Mouse (Mus musculus): Measurements from ENCODE around the gene Sgip1. TPM values are rescaled to one million over a fixed set of nuclear protein-coding genes. Genes with fewer than 3 reads are reported as not detected.

Sgip1 gene
- polyA plus RNA-seq, 1 experiment = 0.63 TPM

- Histone ChIP-seq H3K4me3 (ENCODE audit: control insufficient read depth, insufficient read depth, low read length) (no peak overlapping the region), H3K4me1 (replicated peaks; ENCODE audit: control insufficient read depth, insufficient read depth, low read length) (no peaks in the 10 kb centered on the region; the same call in 1 of the 2 replicates), H3K36me3 (ENCODE audit: control insufficient read depth, insufficient read depth, low read length) (no peaks in the 10 kb centered on the region), H3K27me3 (ENCODE audit: control insufficient read depth, insufficient read depth, low read length) (no peaks in the 10 kb centered on the region), H3K27ac (ENCODE audit: control insufficient read depth, insufficient read depth, low read length) (no peak overlapping the region)
- DNase-seq = no peak
- WGBS = 7% methylated on average over 6 of the region's 6 CpGs
- TF ChIP-seq POLR2A (IDR thresholded peaks at IDR 0.05; ENCODE audit: control insufficient read depth, extremely low read depth, insufficient read depth, low read length, poor library complexity) (no peak), CTCF (IDR thresholded peaks at IDR 0.05; ENCODE audit: borderline replicate concordance, control insufficient read depth, extremely low read depth, insufficient read depth, low read length, poor library complexity) (no peak)
These were observed 203.2 kb downstream of the Sgip1 start for GRCm38 (mm10) chr4:102944325-102944724.

- Histone ChIP-seq H3K36me3 (ENCODE audit: control insufficient read depth, insufficient read depth, low read length) (no peaks in the 10 kb centered on the region), H3K27me3 (ENCODE audit: control insufficient read depth, insufficient read depth, low read length) (no peaks in the 10 kb centered on the region), H3K4me1 (replicated peaks; ENCODE audit: control insufficient read depth, insufficient read depth, low read length) (peaks cover 8% of the 10 kb centered on the region), H3K4me3 (ENCODE audit: control insufficient read depth, insufficient read depth, low read length) (no peak overlapping the region), H3K27ac (ENCODE audit: control insufficient read depth, insufficient read depth, low read length) (no peak overlapping the region)
- DNase-seq = no peak
- 83% methylated on average over 2 of the region's 2 CpGs for WGBS
- no peak for TF ChIP-seq CTCF (IDR thresholded peaks at IDR 0.05; ENCODE audit: borderline replicate concordance, control insufficient read depth, extremely low read depth, insufficient read depth, low read length, poor library complexity)
- TF ChIP-seq POLR2A (IDR thresholded peaks at IDR 0.05; ENCODE audit: control insufficient read depth, extremely low read depth, insufficient read depth, low read length, poor library complexity) = no peak
These were observed 211.4 kb downstream of the Sgip1 start for GRCm38 (mm10) chr4:102952476-102952875.

DNA sequence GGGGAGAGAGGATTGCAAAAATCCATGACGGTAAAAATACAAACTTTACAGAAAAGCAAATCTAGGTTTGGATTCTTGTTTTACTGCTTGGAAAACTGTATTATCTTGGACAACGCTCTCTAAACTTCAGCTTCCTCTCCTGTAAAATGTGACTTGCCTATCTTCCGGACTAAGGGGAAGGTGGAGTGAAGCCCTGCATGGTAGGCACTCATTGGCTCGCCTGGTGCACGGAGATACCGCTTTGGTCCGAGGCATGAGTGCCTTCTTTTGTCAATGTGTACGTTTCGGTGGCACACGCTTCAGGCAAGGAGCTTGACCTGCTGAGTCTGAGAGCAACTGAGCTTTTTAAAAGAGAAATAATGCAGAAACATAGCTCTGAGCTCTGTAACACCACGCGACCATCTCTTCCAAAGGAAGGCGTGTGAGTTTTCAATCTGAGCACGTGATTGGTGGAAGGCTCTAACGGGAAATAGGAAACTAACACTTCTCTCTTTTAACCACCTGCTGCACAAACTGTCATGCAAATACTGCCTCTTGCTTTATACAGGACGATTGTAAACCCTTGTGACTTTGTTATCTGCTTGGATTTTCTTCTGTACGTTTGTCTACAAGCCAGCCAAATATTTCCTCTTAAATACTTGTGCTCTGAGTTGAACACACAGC, 214.3 kb downstream of the Sgip1 start:
- Histone ChIP-seq H3K36me3 (ENCODE audit: control insufficient read depth, insufficient read depth, low read length) (no peaks in the 10 kb centered on the region), H3K27ac (ENCODE audit: control insufficient read depth, insufficient read depth, low read length) (peak overlapping the region; percentile 63), H3K4me3 (ENCODE audit: control insufficient read depth, insufficient read depth, low read length) (peak overlapping the region; percentile 58), H3K4me1 (replicated peaks; ENCODE audit: control insufficient read depth, insufficient read depth, low read length) (peaks cover 11% of the 10 kb centered on the region), H3K27me3 (ENCODE audit: control insufficient read depth, insufficient read depth, low read length) (no peaks in the 10 kb centered on the region)
- WGBS = 27% methylated on average over 17 of the region's 17 CpGs
- TF ChIP-seq CTCF (IDR thresholded peaks at IDR 0.05; ENCODE audit: borderline replicate concordance, control insufficient read depth, extremely low read depth, insufficient read depth, low read length, poor library complexity) (no peak), POLR2A (IDR thresholded peaks at IDR 0.05; ENCODE audit: control insufficient read depth, extremely low read depth, insufficient read depth, low read length, poor library complexity) (no peak)
- peak; percentile 18 for DNase-seq

DNA sequence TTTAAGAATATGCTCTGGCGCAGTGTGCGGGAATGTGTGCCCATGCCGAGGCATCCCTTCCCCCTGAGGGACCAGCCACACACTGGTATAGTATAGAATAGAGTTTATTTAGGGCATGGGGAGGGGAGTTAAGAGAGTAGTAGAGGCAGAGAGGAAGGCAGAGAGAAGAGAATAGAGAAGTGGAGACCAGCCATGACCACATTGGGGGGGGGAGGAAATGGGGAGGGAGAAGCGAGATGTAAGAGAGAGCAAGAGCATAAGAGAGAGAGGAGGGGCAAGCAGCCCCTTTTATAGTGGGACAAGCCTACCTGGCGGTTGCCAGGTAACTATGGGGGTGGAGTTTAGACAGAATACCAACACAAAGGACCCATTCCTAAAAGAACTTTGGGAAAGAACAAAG, 218.3 kb downstream of the Sgip1 start:
- 59% methylated on average over 5 of the region's 5 CpGs for WGBS
- H3K36me3 ChIP-seq (ENCODE audit: control insufficient read depth, insufficient read depth, low read length) = no peaks in the 10 kb centered on the region
- H3K27ac ChIP-seq (ENCODE audit: control insufficient read depth, insufficient read depth, low read length) = no peak overlapping the region
- peaks cover 11% of the 10 kb centered on the region for H3K4me1 ChIP-seq (replicated peaks; ENCODE audit: control insufficient read depth, insufficient read depth, low read length)
- no peak for DNase-seq
- TF ChIP-seq CTCF (IDR thresholded peaks at IDR 0.05; ENCODE audit: borderline replicate concordance, control insufficient read depth, extremely low read depth, insufficient read depth, low read length, poor library complexity) = no peak
- TF ChIP-seq POLR2A (IDR thresholded peaks at IDR 0.05; ENCODE audit: control insufficient read depth, extremely low read depth, insufficient read depth, low read length, poor library complexity) = no peak
- H3K4me3 ChIP-seq (ENCODE audit: control insufficient read depth, insufficient read depth, low read length) = no peak overlapping the region
- no peaks in the 10 kb centered on the region for H3K27me3 ChIP-seq (ENCODE audit: control insufficient read depth, insufficient read depth, low read length)

- H3K36me3 ChIP-seq (ENCODE audit: control insufficient read depth, insufficient read depth, low read length) = no peaks in the 10 kb centered on the region
- 6% methylated on average over 3 of the region's 3 CpGs for WGBS
- no peak overlapping the region for H3K27ac ChIP-seq (ENCODE audit: control insufficient read depth, insufficient read depth, low read length)
- DNase-seq = no peak
- H3K27me3 ChIP-seq (ENCODE audit: control insufficient read depth, insufficient read depth, low read length) = no peaks in the 10 kb centered on the region
- peaks cover 12% of the 10 kb centered on the region; the same call in 1 of the 2 replicates for H3K4me1 ChIP-seq (replicated peaks; ENCODE audit: control insufficient read depth, insufficient read depth, low read length)
- H3K4me3 ChIP-seq (ENCODE audit: control insufficient read depth, insufficient read depth, low read length) = no peak overlapping the region
- no peak for TF ChIP-seq CTCF (IDR thresholded peaks at IDR 0.05; ENCODE audit: borderline replicate concordance, control insufficient read depth, extremely low read depth, insufficient read depth, low read length, poor library complexity)
- no peak for TF ChIP-seq POLR2A (IDR thresholded peaks at IDR 0.05; ENCODE audit: control insufficient read depth, extremely low read depth, insufficient read depth, low read length, poor library complexity)
These were observed 223.1 kb downstream of the Sgip1 start for GRCm38 (mm10) chr4:102964174-102964573.

GRCm38 (mm10) chr4:102967811-102968210, 226.7 kb downstream of the Sgip1 start:
- no peak for DNase-seq
- Histone ChIP-seq H3K4me1 (replicated peaks; ENCODE audit: control insufficient read depth, insufficient read depth, low read length) (peaks cover 12% of the 10 kb centered on the region), H3K4me3 (ENCODE audit: control insufficient read depth, insufficient read depth, low read length) (no peak overlapping the region), H3K27me3 (ENCODE audit: control insufficient read depth, insufficient read depth, low read length) (no peaks in the 10 kb centered on the region), H3K27ac (ENCODE audit: control insufficient read depth, insufficient read depth, low read length) (no peak overlapping the region), H3K36me3 (ENCODE audit: control insufficient read depth, insufficient read depth, low read length) (no peaks in the 10 kb centered on the region)
- WGBS = 75% methylated on average over 15 of the region's 15 CpGs
- TF ChIP-seq POLR2A (IDR thresholded peaks at IDR 0.05; ENCODE audit: control insufficient read depth, extremely low read depth, insufficient read depth, low read length, poor library complexity) = no peak
- no peak for TF ChIP-seq CTCF (IDR thresholded peaks at IDR 0.05; ENCODE audit: borderline replicate concordance, control insufficient read depth, extremely low read depth, insufficient read depth, low read length, poor library complexity)
